Mouse (Mus musculus) heart, postnatal 0 days (tissue): ENCODE measurements around the gene Pcbd2.

ENCODE experiments used
- CTCF ChIP-seq: IDR thresholded peaks from 2 replicates; pipeline ENCODE4 v1.5.1; 2016; ENCODE audit warnings: antibody characterized with exemption, control low read depth, low read depth
- EP300 ChIP-seq: IDR thresholded peaks from 2 replicates; pipeline ENCODE4 v1.6.1; 2016; ENCODE audit warnings: antibody characterized with exemption, low read depth

- TF ChIP-seq CTCF (no peak), EP300 (no peak)
Measured at GRCm38 (mm10) chr13:55810947-55811346, 83.8 kb downstream of the Pcbd2 start.
